Mouse (Mus musculus): Measurements from ENCODE around the gene Hist1h4m. TPM values are rescaled to one million over a fixed set of nuclear protein-coding genes. Genes with fewer than 3 reads are reported as not detected.
A peak's percentile ranks its signal among the peaks of the same experiment; 100 is the strongest.
"Not testable (repeated sequence)": the region's sequence is repeated elsewhere in the genome, so short reads cannot be mapped to it uniquely, and the experiment has no call there.

Hist1h4m gene
- total and polyA plus RNA-seq, 2 experiments from 2014 or later = 1.8 to 2.3 TPM

- Histone ChIP-seq H3K27ac (ENCODE audit: low read depth, low read length) (no peak overlapping the region), H3K27me3 (ENCODE audit: insufficient read depth, low read length) (no peaks in the 10 kb centered on the region), H3K4me2 (ENCODE audit: low read depth, low read length, poor library complexity, severe bottlenecking) (no peak overlapping the region), H3K9me3 (ENCODE audit: low read length) (no peaks in the 10 kb centered on the region), H3K36me3 (ENCODE audit: insufficient read depth, low read length) (no peaks in the 10 kb centered on the region), H3K4me1 (ENCODE audit: insufficient read depth, low read length) (no peaks in the 10 kb centered on the region), H3K4me3 (ENCODE audit: low read depth, low read length) (no peak overlapping the region), H3K9ac (replicated peaks; ENCODE audit: low read length, poor library complexity, severe bottlenecking) (no peak overlapping the region)
- ATAC-seq (ENCODE audit: low FRiP score) (no peak), DNase-seq (ENCODE audit: low spot score) (no peak)
- 24% methylated on average over 8 of the region's 8 CpGs for WGBS
- TF ChIP-seq CTCF (IDR thresholded peaks at IDR 0.05) = no peak
These were observed 36.3 kb downstream of the Hist1h4m start for GRCm38 (mm10) chr13:21847883-21848282.

DNA sequence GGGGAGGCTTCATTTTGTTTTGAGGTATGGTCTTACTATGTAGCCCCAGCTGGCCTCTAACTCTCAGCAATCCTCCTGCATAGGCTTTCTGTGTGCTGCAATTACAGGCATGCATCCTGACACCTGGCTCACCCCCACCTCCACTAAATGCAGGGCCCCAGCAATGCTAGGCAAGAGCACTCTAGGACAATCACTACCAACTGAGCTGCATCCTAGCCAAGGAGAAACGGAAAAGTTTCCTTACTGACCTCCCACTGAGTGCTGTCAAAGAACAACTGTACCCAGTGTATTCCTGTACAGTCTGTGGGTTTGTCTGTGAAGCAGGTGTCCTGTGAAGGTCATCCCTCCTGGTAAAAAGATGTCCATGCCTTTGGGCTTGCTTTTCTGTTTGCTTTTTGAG lies 39.1 kb downstream of the Hist1h4m start:
- not testable (repeated sequence) for ATAC-seq (ENCODE audit: low FRiP score); H3K36me3 ChIP-seq (ENCODE audit: insufficient read depth, low read length); H3K9ac ChIP-seq (replicated peaks; ENCODE audit: low read length, poor library complexity, severe bottlenecking); H3K4me2 ChIP-seq (ENCODE audit: low read depth, low read length, poor library complexity, severe bottlenecking); H3K27me3 ChIP-seq (ENCODE audit: insufficient read depth, low read length); DNase-seq (ENCODE audit: low spot score); H3K9me3 ChIP-seq (ENCODE audit: low read length); H3K4me1 ChIP-seq (ENCODE audit: insufficient read depth, low read length); H3K4me3 ChIP-seq (ENCODE audit: low read depth, low read length); H3K27ac ChIP-seq (ENCODE audit: low read depth, low read length)
- WGBS = 25% methylated on average over 1 of the region's 1 CpGs

- Histone ChIP-seq H3K27ac (ENCODE audit: low read depth, low read length) (no peak overlapping the region), H3K4me2 (ENCODE audit: low read depth, low read length, poor library complexity, severe bottlenecking) (no peak overlapping the region), H3K9ac (replicated peaks; ENCODE audit: low read length, poor library complexity, severe bottlenecking) (no peak overlapping the region), H3K27me3 (ENCODE audit: insufficient read depth, low read length) (no peaks in the 10 kb centered on the region), H3K36me3 (ENCODE audit: insufficient read depth, low read length) (no peaks in the 10 kb centered on the region), H3K9me3 (ENCODE audit: low read length) (no peaks in the 10 kb centered on the region), H3K4me3 (ENCODE audit: low read depth, low read length) (no peak overlapping the region), H3K4me1 (ENCODE audit: insufficient read depth, low read length) (no peaks in the 10 kb centered on the region)
- no peak for TF ChIP-seq CTCF (IDR thresholded peaks at IDR 0.05)
- 73% methylated on average over 3 of the region's 3 CpGs for WGBS
- ATAC-seq (ENCODE audit: low FRiP score) (no peak), DNase-seq (ENCODE audit: low spot score) (no peak)
These were observed 40.8 kb downstream of the Hist1h4m start for GRCm38 (mm10) chr13:21852215-21852945.

GRCm38 (mm10) chr13:21855146-21855545 lies 43.6 kb downstream of the Hist1h4m start:
- ATAC-seq (ENCODE audit: low FRiP score) (peak; percentile 47; the same call in 1 of the 2 replicates), DNase-seq (ENCODE audit: low spot score) (peak; percentile 58)
- Histone ChIP-seq H3K27ac (ENCODE audit: low read depth, low read length) (no peak overlapping the region), H3K4me2 (ENCODE audit: low read depth, low read length, poor library complexity, severe bottlenecking) (peak overlapping the region; percentile 29), H3K4me3 (ENCODE audit: low read depth, low read length) (peak overlapping the region; percentile 39), H3K36me3 (ENCODE audit: insufficient read depth, low read length) (no peaks in the 10 kb centered on the region), H3K4me1 (ENCODE audit: insufficient read depth, low read length) (no peaks in the 10 kb centered on the region), H3K9ac (replicated peaks; ENCODE audit: low read length, poor library complexity, severe bottlenecking) (no peak overlapping the region), H3K27me3 (ENCODE audit: insufficient read depth, low read length) (no peaks in the 10 kb centered on the region), H3K9me3 (ENCODE audit: low read length) (no peaks in the 10 kb centered on the region)
- TF ChIP-seq CTCF (IDR thresholded peaks at IDR 0.05) = no peak
- WGBS = 4% methylated on average over 11 of the region's 11 CpGs

- Histone ChIP-seq H3K27ac (ENCODE audit: low read depth, low read length) (no peak overlapping the region), H3K4me3 (ENCODE audit: low read depth, low read length) (peak overlapping the region; percentile 39), H3K36me3 (ENCODE audit: insufficient read depth, low read length) (no peaks in the 10 kb centered on the region), H3K27me3 (ENCODE audit: insufficient read depth, low read length) (no peaks in the 10 kb centered on the region), H3K4me1 (ENCODE audit: insufficient read depth, low read length) (no peaks in the 10 kb centered on the region), H3K9me3 (ENCODE audit: low read length) (no peaks in the 10 kb centered on the region), H3K4me2 (ENCODE audit: low read depth, low read length, poor library complexity, severe bottlenecking) (peak overlapping the region; percentile 29), H3K9ac (replicated peaks; ENCODE audit: low read length, poor library complexity, severe bottlenecking) (0 out of 2 replicates have a peak overlapping the region, but pooled peaks have one; percentile 2)
- TF ChIP-seq CTCF (IDR thresholded peaks at IDR 0.05) = no peak
- peak; percentile 54; the same call in 1 of the 2 replicates for ATAC-seq (ENCODE audit: low FRiP score)
- peak; percentile 79 for DNase-seq (ENCODE audit: low spot score)
- 3% methylated on average over 15 of the region's 15 CpGs for WGBS
These were observed 44.2 kb downstream of the Hist1h4m start for GRCm38 (mm10) chr13:21855698-21856162.

- no peak overlapping the region for H3K27ac ChIP-seq (ENCODE audit: low read depth, low read length)
- H3K9me3 ChIP-seq (ENCODE audit: low read length) = no peaks in the 10 kb centered on the region
- no peak overlapping the region for H3K4me2 ChIP-seq (ENCODE audit: low read depth, low read length, poor library complexity, severe bottlenecking)
- H3K9ac ChIP-seq (replicated peaks; ENCODE audit: low read length, poor library complexity, severe bottlenecking) = no peak overlapping the region
- no peaks in the 10 kb centered on the region for H3K36me3 ChIP-seq (ENCODE audit: insufficient read depth, low read length)
- DNase-seq (ENCODE audit: low spot score) (no peak), ATAC-seq (ENCODE audit: low FRiP score) (no peak)
- no peaks in the 10 kb centered on the region for H3K4me1 ChIP-seq (ENCODE audit: insufficient read depth, low read length)
- H3K27me3 ChIP-seq (ENCODE audit: insufficient read depth, low read length) = no peaks in the 10 kb centered on the region
- WGBS = 11% methylated on average over 5 of the region's 5 CpGs
- no peak overlapping the region for H3K4me3 ChIP-seq (ENCODE audit: low read depth, low read length)
- TF ChIP-seq CTCF (IDR thresholded peaks at IDR 0.05) = no peak
These were observed 50.1 kb downstream of the Hist1h4m start for GRCm38 (mm10) chr13:21861608-21862007.

Small RNA genes lying within 50 kb of the gene (microRNA-seq; reads per million reads assigned to microRNA genes)
- gene Gm19658 (ENCODE audit: borderline number of aligned reads) (not detected), gene Gm44346 (ENCODE audit: borderline number of aligned reads) (not detected), gene Gm44466 (ENCODE audit: borderline number of aligned reads) (not detected)

Other genes with a start within 250 kb of the Hist1h4m start
Only the 30 nearest of the 31 such genes appear.
- not detected in 2 replicates for gene Olfr1364, start 230.0 kb upstream of the Hist1h4m start, total RNA-seq (2014; rRNA removed)
- gene Olfr1364, start 230.0 kb upstream of the Hist1h4m start, polyA plus RNA-seq (2015; fragmentation: Nextera tagmentation; extraction: Ambion mirVana) = not detected in 2 replicates
- not detected in 2 replicates for gene Olfr1362, start 197.7 kb upstream of the Hist1h4m start, total RNA-seq (2014; rRNA removed)
- not detected in 2 replicates for gene Olfr1362, start 197.7 kb upstream of the Hist1h4m start, polyA plus RNA-seq (2015; fragmentation: Nextera tagmentation; extraction: Ambion mirVana)
- not detected in 2 replicates for gene Olfr11, start 169.2 kb upstream of the Hist1h4m start, total RNA-seq (2014; rRNA removed)
- not detected in 2 replicates for gene Olfr11, start 169.2 kb upstream of the Hist1h4m start, polyA plus RNA-seq (2015; fragmentation: Nextera tagmentation; extraction: Ambion mirVana)
- not detected in 2 replicates for gene Olfr1361, start 148.4 kb upstream of the Hist1h4m start, total RNA-seq (2014; rRNA removed)
- not detected in 2 replicates for gene Olfr1361, start 148.4 kb upstream of the Hist1h4m start, polyA plus RNA-seq (2015; fragmentation: Nextera tagmentation; extraction: Ambion mirVana)
- gene Olfr1360, start 134.3 kb upstream of the Hist1h4m start, total RNA-seq (2014; rRNA removed) = not detected in 2 replicates
- not detected in 2 replicates for gene Olfr1360, start 134.3 kb upstream of the Hist1h4m start, polyA plus RNA-seq (2015; fragmentation: Nextera tagmentation; extraction: Ambion mirVana)
- not detected in 2 replicates for gene Olfr1359, start 113.6 kb upstream of the Hist1h4m start, total RNA-seq (2014; rRNA removed)
- not detected in 2 replicates for gene Olfr1359, start 113.6 kb upstream of the Hist1h4m start, polyA plus RNA-seq (2015; fragmentation: Nextera tagmentation; extraction: Ambion mirVana)
- 87.0 and 175 TPM in 2 replicates for gene Hist1h2bl, start 95.6 kb upstream of the Hist1h4m start, total RNA-seq (2014; rRNA removed)
- gene Hist1h2bl, start 95.6 kb upstream of the Hist1h4m start, polyA plus RNA-seq (2015; fragmentation: Nextera tagmentation; extraction: Ambion mirVana) = not detected in 2 replicates
- gene Hist1h2ai, start 95.3 kb upstream of the Hist1h4m start, total RNA-seq (2014; rRNA removed) = 253 and 398 TPM in 2 replicates
- 3.2 and 3.5 TPM in 2 replicates for gene Hist1h2ai, start 95.3 kb upstream of the Hist1h4m start, polyA plus RNA-seq (2015; fragmentation: Nextera tagmentation; extraction: Ambion mirVana)
- gene Hist1h3h, start 94.1 kb upstream of the Hist1h4m start, total RNA-seq (2014; rRNA removed) = 258 and 532 TPM in 2 replicates
- 2.0 TPM in 1 of 2 replicates, not detected in the other for gene Hist1h3h, start 94.1 kb upstream of the Hist1h4m start, polyA plus RNA-seq (2015; fragmentation: Nextera tagmentation; extraction: Ambion mirVana)
- 201 and 468 TPM in 2 replicates for gene Hist1h2bm, start 89.7 kb upstream of the Hist1h4m start, total RNA-seq (2014; rRNA removed)
- gene Hist1h2bm, start 89.7 kb upstream of the Hist1h4m start, polyA plus RNA-seq (2015; fragmentation: Nextera tagmentation; extraction: Ambion mirVana) = 0.39 and 0.51 TPM in 2 replicates
- 304 and 479 TPM in 2 replicates for gene Hist1h4j, start 76.7 kb upstream of the Hist1h4m start, total RNA-seq (2014; rRNA removed)
- gene Hist1h4j, start 76.7 kb upstream of the Hist1h4m start, polyA plus RNA-seq (2015; fragmentation: Nextera tagmentation; extraction: Ambion mirVana) = 0.32 TPM in 1 of 2 replicates, not detected in the other
- 386 and 434 TPM in 2 replicates for gene Hist1h4k, start 61.2 kb upstream of the Hist1h4m start, total RNA-seq (2014; rRNA removed)
- 0.80 and 2.1 TPM in 2 replicates for gene Hist1h4k, start 61.2 kb upstream of the Hist1h4m start, polyA plus RNA-seq (2015; fragmentation: Nextera tagmentation; extraction: Ambion mirVana)
- gene Hist1h2ak, start 57.9 kb upstream of the Hist1h4m start, total RNA-seq (2014; rRNA removed) = 254 and 276 TPM in 2 replicates
- gene Hist1h2ak, start 57.9 kb upstream of the Hist1h4m start, polyA plus RNA-seq (2015; fragmentation: Nextera tagmentation; extraction: Ambion mirVana) = 2.4 and 4.6 TPM in 2 replicates
- 212 and 326 TPM in 2 replicates for gene Hist1h2bn, start 57.6 kb upstream of the Hist1h4m start, total RNA-seq (2014; rRNA removed)
- gene Hist1h2bn, start 57.6 kb upstream of the Hist1h4m start, polyA plus RNA-seq (2015; fragmentation: Nextera tagmentation; extraction: Ambion mirVana) = not detected in 2 replicates
- 54.7 and 116 TPM in 2 replicates for gene Hist1h1b, start 31.1 kb upstream of the Hist1h4m start, total RNA-seq (2014; rRNA removed)
- gene Hist1h1b, start 31.1 kb upstream of the Hist1h4m start, polyA plus RNA-seq (2015; fragmentation: Nextera tagmentation; extraction: Ambion mirVana) = 2.0 TPM in 2 replicates
- gene Hist1h3i, start 28.4 kb upstream of the Hist1h4m start, total RNA-seq (2014; rRNA removed) = 282 and 525 TPM in 2 replicates
- gene Hist1h3i, start 28.4 kb upstream of the Hist1h4m start, polyA plus RNA-seq (2015; fragmentation: Nextera tagmentation; extraction: Ambion mirVana) = 8.2 and 10.0 TPM in 2 replicates
- gene Hist1h2an, start 24.5 kb upstream of the Hist1h4m start, total RNA-seq (2014; rRNA removed) = 145 and 318 TPM in 2 replicates
- gene Hist1h2an, start 24.5 kb upstream of the Hist1h4m start, polyA plus RNA-seq (2015; fragmentation: Nextera tagmentation; extraction: Ambion mirVana) = not detected in 2 replicates
- 41.9 and 77.2 TPM in 2 replicates for gene Hist1h2bp, start 24.3 kb upstream of the Hist1h4m start, total RNA-seq (2014; rRNA removed)
- 0.48 and 0.76 TPM in 2 replicates for gene Hist1h2bp, start 24.3 kb upstream of the Hist1h4m start, polyA plus RNA-seq (2015; fragmentation: Nextera tagmentation; extraction: Ambion mirVana)
- gene Hist1h2bq, start 1.5 kb upstream of the Hist1h4m start, total RNA-seq (2014; rRNA removed) = 213 and 311 TPM in 2 replicates
- gene Hist1h2bq, start 1.5 kb upstream of the Hist1h4m start, polyA plus RNA-seq (2015; fragmentation: Nextera tagmentation; extraction: Ambion mirVana) = 2.7 and 3.8 TPM in 2 replicates
- not detected in 2 replicates for gene Hist1h2ao, start 1.3 kb upstream of the Hist1h4m start, total RNA-seq (2014; rRNA removed)
- not detected in 2 replicates for gene Hist1h2ao, start 1.3 kb upstream of the Hist1h4m start, polyA plus RNA-seq (2015; fragmentation: Nextera tagmentation; extraction: Ambion mirVana)
- gene Hist1h4n, start 20.4 kb downstream of the Hist1h4m start, total RNA-seq (2014; rRNA removed) = 1,387 and 1,972 TPM in 2 replicates
- 1.7 and 2.3 TPM in 2 replicates for gene Hist1h4n, start 20.4 kb downstream of the Hist1h4m start, polyA plus RNA-seq (2015; fragmentation: Nextera tagmentation; extraction: Ambion mirVana)
- 409 and 620 TPM in 2 replicates for gene Hist1h2ap, start 21.8 kb downstream of the Hist1h4m start, total RNA-seq (2014; rRNA removed)
- 282 and 299 TPM in 2 replicates for gene Hist1h2ap, start 21.8 kb downstream of the Hist1h4m start, polyA plus RNA-seq (2015; fragmentation: Nextera tagmentation; extraction: Ambion mirVana)
- gene Hist1h2br, start 22.0 kb downstream of the Hist1h4m start, total RNA-seq (2014; rRNA removed) = 112 and 283 TPM in 2 replicates
- gene Hist1h2br, start 22.0 kb downstream of the Hist1h4m start, polyA plus RNA-seq (2015; fragmentation: Nextera tagmentation; extraction: Ambion mirVana) = 3.0 and 4.0 TPM in 2 replicates
- gene Zfp184, start 133.3 kb downstream of the Hist1h4m start, total RNA-seq (2014; rRNA removed) = 8.1 and 9.8 TPM in 2 replicates
- gene Zfp184, start 133.3 kb downstream of the Hist1h4m start, polyA plus RNA-seq (2015; fragmentation: Nextera tagmentation; extraction: Ambion mirVana) = 7.5 and 8.4 TPM in 2 replicates
- gene Pom121l2, start 169.4 kb downstream of the Hist1h4m start, total RNA-seq (2014; rRNA removed) = 0.05 and 0.90 TPM in 2 replicates
- gene Pom121l2, start 169.4 kb downstream of the Hist1h4m start, polyA plus RNA-seq (2015; fragmentation: Nextera tagmentation; extraction: Ambion mirVana) = not detected in 2 replicates
- 0.09 and 1.6 TPM in 2 replicates for gene Prss16, start 198.0 kb downstream of the Hist1h4m start, total RNA-seq (2014; rRNA removed)
- not detected in 2 replicates for gene Prss16, start 198.0 kb downstream of the Hist1h4m start, polyA plus RNA-seq (2015; fragmentation: Nextera tagmentation; extraction: Ambion mirVana)
- 4.5 and 62.6 TPM in 2 replicates for gene Hist1h2ah, start 223.8 kb downstream of the Hist1h4m start, total RNA-seq (2014; rRNA removed)
- 6.9 TPM in 1 of 2 replicates, not detected in the other for gene Hist1h2ah, start 223.8 kb downstream of the Hist1h4m start, polyA plus RNA-seq (2015; fragmentation: Nextera tagmentation; extraction: Ambion mirVana)
- 112 and 321 TPM in 2 replicates for gene Hist1h2bk, start 224.1 kb downstream of the Hist1h4m start, total RNA-seq (2014; rRNA removed)
- not detected in 2 replicates for gene Hist1h2bk, start 224.1 kb downstream of the Hist1h4m start, polyA plus RNA-seq (2015; fragmentation: Nextera tagmentation; extraction: Ambion mirVana)
- gene Hist1h4i, start 229.6 kb downstream of the Hist1h4m start, total RNA-seq (2014; rRNA removed) = 10.0 and 19.2 TPM in 2 replicates
- 2.2 and 2.5 TPM in 2 replicates for gene Hist1h4i, start 229.6 kb downstream of the Hist1h4m start, polyA plus RNA-seq (2015; fragmentation: Nextera tagmentation; extraction: Ambion mirVana)
- 84.2 and 252 TPM in 2 replicates for gene Hist1h2ag, start 231.2 kb downstream of the Hist1h4m start, total RNA-seq (2014; rRNA removed)
- 2.5 TPM in 1 of 2 replicates, not detected in the other for gene Hist1h2ag, start 231.2 kb downstream of the Hist1h4m start, polyA plus RNA-seq (2015; fragmentation: Nextera tagmentation; extraction: Ambion mirVana)